Mouse (Mus musculus): ENCODE data around the gene Adarb1. TPM values are rescaled to one million over a fixed set of nuclear protein-coding genes. Genes with fewer than 3 reads are reported as not detected.

Gene Adarb1
- polyA plus RNA-seq (2015; fragmentation: Nextera tagmentation; extraction: Ambion mirVana) = 2.7 and 2.8 TPM in 2 replicates

GRCm38 (mm10) chr10:77418138-77418537 is at the start of gene Adarb1:
TSS of gene Adarb1 (minus strand) at chr10:77418270.

GRCm38 (mm10) chr10:77258704-77259621 is 159.1 kb downstream of the Adarb1 start, which contains the start of gene Pofut2:
TSS of gene Pofut2 (plus strand) at chr10:77259218.

Other genes starting within 250 kb of the Adarb1 start
- 58.7 and 73.4 TPM in 2 replicates for gene Pofut2, start 159.1 kb downstream of the Adarb1 start, polyA plus RNA-seq (2015; fragmentation: Nextera tagmentation; extraction: Ambion mirVana)
- gene Fam207a, start 97.5 kb upstream of the Adarb1 start, polyA plus RNA-seq (2015; fragmentation: Nextera tagmentation; extraction: Ambion mirVana) = 13.1 and 15.7 TPM in 2 replicates
- gene Itgb2, start 112.0 kb upstream of the Adarb1 start, polyA plus RNA-seq (2015; fragmentation: Nextera tagmentation; extraction: Ambion mirVana) = 1.6 and 1.8 TPM in 2 replicates
- gene Pttg1ip, start 163.4 kb upstream of the Adarb1 start, polyA plus RNA-seq (2015; fragmentation: Nextera tagmentation; extraction: Ambion mirVana) = 79.3 and 92.3 TPM in 2 replicates
- gene Sumo3, start 187.8 kb upstream of the Adarb1 start, polyA plus RNA-seq (2015; fragmentation: Nextera tagmentation; extraction: Ambion mirVana) = 133 and 146 TPM in 2 replicates
- 5.2 and 11.3 TPM in 2 replicates for gene Gm49325, start 187.9 kb upstream of the Adarb1 start, polyA plus RNA-seq (2015; fragmentation: Nextera tagmentation; extraction: Ambion mirVana)
- gene Ube2g2, start 204.0 kb upstream of the Adarb1 start, polyA plus RNA-seq (2015; fragmentation: Nextera tagmentation; extraction: Ambion mirVana) = 112 and 114 TPM in 2 replicates

Measured in skeletal muscle tissue, postnatal 0 days (tissue).